Mouse (Mus musculus) large intestine, adult 2 months (tissue): Measurements from ENCODE around the gene Dda1. TPM values are rescaled to one million over a fixed set of nuclear protein-coding genes. Genes with fewer than 3 reads are reported as not detected.

ENCODE experiments used
- DNase-seq: peaks from one replicate; pipeline ENCODE4 v3.0.0-alpha.2; 2012; ENCODE audit warnings: low read depth, low spot score
- WGBS: fragments of 180-500 bp; shearing (Covaris S2); methylation state at CpG from one replicate; pipeline ENCODE4 v1.1.7; 2018; 5-methylcytosine and 5-hydroxymethylcytosine counted together
- polyA plus RNA-seq: library from polyadenylated mRNA; depleted of rRNA; stranded (reverse); fragments of >200 nt; gene quantifications from 2 replicates; pipeline ENCODE4 v1.2.3, GENCODE M21; 2012

Dda1 gene
- polyA plus RNA-seq, 1 experiment, result 80.9 TPM

DNA sequence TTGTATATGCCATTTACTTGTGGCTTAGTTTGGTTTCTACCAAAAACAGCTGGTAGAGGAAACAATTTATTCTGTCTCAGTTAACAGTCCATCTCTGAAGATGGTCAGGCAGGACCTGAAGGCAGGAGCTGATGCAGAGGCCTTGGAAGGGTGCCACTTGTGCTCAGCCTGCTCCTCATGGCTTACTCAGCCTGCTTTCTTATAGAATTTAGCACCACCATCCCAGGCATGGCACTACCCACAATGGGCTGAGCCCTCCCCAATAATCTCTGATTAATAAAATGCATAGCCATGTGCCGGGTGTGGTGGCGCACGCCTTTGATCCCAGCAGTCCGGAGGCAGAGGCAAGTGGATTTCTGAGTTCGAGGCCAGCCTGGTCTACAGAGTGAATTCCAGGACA is 2.8 kb upstream of the Dda1 start:
- WGBS, result 96% methylated on average over 5 of the region's 5 CpGs
- no peak for DNase-seq

- 87% methylated on average over 2 of the region's 2 CpGs for WGBS
- DNase-seq, result no peak
These were observed 1.8 kb upstream of the Dda1 start for GRCm38 (mm10) chr8:71467201-71467600.

DNA sequence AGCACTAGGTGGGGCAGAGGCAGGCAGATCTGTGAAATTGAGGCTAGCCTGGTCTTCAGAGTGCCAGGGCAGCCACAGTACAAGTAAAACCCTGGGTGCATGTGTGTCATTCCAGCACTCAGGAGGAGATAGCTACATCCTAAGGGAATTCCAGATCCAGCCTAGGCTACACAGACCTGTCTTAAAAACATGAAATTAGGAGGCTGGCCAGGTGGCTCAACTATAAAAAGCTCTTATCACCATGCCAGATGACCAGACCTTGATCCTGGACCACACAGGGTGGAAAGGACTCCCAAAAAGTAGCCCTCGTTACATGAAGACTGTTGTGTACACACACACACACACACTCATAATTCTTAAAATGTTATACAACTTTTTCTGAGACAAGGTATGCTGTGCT is 998 bp upstream of the Dda1 start:
- no peak for DNase-seq
- WGBS, result 89% methylated on average over 1 of the region's 1 CpGs

GRCm38 (mm10) chr8:71469411-71469810 is 412 bp downstream of the Dda1 start:
- under 1% methylated on average over 24 of the region's 24 CpGs for WGBS

DNA sequence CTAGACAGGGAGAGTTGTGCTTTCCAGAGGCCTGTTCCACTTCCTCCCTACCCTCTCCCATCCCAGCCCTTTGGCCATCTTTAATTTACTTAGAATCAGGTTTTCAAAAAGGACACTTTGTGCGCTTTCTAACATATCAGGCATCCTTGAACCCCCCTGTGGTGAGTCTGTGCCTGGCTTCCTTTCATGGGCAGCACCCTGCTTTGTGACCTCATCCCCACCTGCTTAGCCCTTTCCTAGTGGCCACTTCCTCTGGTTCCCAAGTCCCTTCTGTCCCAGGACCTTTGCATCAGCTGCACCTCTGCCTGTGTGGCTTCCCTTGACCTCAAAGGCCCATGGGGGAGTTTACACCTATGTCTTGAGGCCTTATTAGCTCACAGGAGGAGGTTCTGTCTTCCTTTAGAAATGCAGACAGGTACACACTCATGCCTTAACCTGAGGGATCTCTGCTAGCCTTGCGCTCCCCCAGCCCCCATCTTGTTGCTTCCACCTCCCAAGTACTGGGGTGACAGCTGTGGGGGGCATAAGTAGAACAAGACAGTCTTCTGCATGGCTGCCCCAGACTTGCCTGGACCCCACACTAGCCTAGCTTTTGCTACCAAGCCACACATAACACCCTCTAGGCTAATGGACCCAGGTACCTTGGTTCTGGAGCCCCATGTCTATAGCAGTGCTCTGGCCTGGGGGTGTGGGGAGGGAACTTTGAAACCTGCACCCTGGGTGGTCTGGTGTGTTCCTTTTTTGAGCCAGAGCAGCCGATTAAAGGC is 1.3 kb downstream of the Dda1 start:
- no peak for DNase-seq
- 82% methylated on average over 3 of the region's 3 CpGs for WGBS

More at GRCm38 (mm10) chr8:71469411-71469810, 412 bp downstream of the Dda1 start:
- DNase-seq, result no peak

GRCm38 (mm10) chr8:71470913-71471255 is 1.9 kb downstream of the Dda1 start:
- DNase-seq, result no peak
- 51% methylated on average over 5 of the region's 5 CpGs for WGBS

- no peak for DNase-seq
- 94% methylated on average over 17 of the region's 17 CpGs for WGBS
These were observed 2.9 kb downstream of the Dda1 start for GRCm38 (mm10) chr8:71471861-71472260.

- WGBS, result 87% methylated on average over 8 of the region's 8 CpGs
- DNase-seq, result no peak
These were observed 3.8 kb downstream of the Dda1 start for GRCm38 (mm10) chr8:71472601-71473386.

DNA sequence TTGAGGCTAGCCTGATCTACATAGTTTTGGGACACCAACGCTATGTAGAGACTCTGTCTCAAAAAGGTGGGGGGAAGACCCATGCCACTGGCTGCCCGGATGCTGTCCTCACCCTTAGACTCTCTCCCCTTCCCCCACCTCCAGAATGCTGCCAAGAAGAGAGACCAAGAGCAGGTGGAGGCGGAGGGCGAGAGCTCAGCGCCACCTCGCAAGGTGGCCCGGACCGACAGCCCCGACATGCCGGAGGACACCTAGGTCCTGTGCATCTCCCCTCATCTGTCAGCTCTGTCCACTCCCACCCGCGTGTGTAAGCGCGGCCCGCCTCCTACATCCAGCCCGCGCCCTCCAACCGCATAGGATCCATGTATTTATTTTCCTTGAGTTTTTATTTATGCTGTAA is 5.3 kb downstream of the Dda1 start:
- WGBS, result 91% methylated on average over 18 of the region's 18 CpGs
- DNase-seq, result no peak

DNA sequence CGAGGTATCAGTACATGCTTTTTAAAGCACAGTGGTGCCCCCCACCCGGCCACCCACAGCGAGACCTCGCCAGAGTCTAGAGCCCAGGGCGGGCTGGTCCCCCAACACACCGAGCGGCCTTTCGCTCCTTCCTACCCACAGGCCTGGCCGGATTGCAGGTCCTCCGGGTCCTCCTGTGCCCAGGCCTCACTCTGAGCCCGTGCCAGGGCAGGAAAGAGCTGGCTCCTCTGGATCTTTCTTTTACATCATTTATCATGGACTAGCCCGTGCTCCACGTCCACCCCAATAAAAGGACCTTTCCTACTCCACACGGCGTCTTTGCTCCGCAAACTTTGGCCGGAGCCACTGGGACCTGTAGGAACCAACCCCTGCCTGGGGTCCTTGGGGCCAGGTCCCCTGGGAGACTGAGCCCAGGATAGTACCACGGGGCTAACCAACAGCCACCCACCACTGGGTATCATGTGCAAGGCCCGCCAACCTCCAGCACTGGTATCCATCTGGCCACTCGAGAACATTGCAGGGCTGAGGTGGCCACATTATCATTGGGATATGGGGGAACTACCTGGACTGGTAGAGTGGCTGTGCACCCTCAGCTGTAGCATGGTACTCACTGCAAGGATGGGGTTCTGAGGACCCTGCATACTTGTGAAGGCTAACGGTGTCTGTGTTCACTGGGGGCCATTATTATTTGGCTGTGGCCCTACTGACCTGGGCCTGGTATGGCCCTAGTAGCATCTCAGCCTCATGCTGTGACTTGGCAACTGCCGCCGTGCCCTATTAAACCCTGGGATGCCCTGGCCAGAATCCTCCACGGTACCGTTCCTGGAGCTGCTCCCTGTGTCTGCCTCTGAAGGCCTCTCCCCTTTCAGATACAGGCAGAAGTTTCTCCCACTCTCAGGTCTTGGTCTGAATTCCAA is 6.0 kb downstream of the Dda1 start:
- WGBS, result 89% methylated on average over 25 of the region's 25 CpGs
- no peak for DNase-seq

DNA sequence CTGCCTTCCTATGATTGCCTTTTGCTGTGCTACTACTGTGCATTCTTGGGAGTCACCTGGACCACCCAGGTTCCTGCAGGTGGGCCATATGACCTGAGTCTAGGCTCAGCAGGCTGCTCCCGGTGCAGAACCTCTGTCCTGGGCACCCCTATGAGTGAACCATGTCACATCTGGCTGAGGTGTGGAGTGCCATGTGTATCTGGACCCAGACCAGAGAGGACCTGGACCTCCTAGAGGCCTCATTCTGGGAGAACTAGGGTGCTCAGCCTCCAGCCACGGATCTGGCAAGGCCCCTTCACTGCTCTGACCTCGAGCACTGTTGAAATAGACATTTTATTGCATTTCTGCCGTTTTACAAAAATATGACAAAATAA is 6.7 kb downstream of the Dda1 start:
- WGBS, result 18% methylated on average over 4 of the region's 4 CpGs

GRCm38 (mm10) chr8:71476099-71476940 is 7.3 kb downstream of the Dda1 start:
- under 1% methylated on average over 118 of the region's 121 CpGs for WGBS
- no peak for DNase-seq

More for the DNA sequence above, 6.7 kb downstream of the Dda1 start:
- no peak for DNase-seq

GRCm38 (mm10) chr8:71477196-71477845 is 8.3 kb downstream of the Dda1 start:
- 59% methylated on average over 14 of the region's 14 CpGs for WGBS
- no peak for DNase-seq

DNA sequence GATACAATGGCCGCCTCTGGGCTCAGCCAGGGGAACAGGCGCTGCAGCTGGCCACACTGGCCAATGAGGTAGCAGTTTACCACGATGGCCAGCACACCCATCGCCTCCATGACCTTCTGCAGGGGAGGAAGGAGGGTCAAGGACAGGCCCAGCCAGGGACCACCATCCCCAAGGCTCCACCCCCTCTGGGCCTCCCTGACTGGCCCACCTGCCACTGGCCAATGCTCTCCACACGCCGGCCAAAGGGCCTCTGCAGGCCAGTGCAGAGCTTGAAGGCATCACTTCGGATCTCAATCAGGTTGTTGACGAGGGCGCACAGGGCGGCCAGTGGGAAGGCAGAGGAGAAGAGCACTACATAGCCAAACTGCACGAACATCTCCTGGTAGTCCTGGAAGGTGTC is 9.9 kb downstream of the Dda1 start:
- DNase-seq, result no peak
- 90% methylated on average over 11 of the region's 11 CpGs for WGBS

DNA sequence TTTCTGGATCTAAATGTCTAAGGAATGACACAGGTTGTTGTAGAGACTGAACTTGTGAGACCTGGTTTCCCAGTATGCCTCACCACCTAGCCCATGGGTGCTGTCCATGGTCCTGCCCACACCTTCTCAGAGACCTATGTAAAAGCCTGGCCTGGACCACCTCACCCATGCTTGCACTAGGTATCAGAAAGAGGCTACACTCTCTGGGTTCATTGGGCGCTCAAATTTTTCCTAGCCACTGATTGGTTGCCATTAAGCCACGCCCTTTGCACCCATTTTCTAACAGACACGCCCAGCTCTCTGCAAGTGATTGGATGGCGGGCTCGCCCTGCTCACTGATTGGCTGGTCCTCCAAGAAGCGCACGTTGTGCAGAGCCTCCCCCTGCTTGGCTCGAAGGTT is 14.9 kb downstream of the Dda1 start:
- no peak for DNase-seq
- WGBS, result 65% methylated on average over 8 of the region's 8 CpGs

- no peak for DNase-seq
- WGBS, result 95% methylated on average over 19 of the region's 19 CpGs
These were observed 15.7 kb downstream of the Dda1 start for GRCm38 (mm10) chr8:71484736-71485135.

DNA sequence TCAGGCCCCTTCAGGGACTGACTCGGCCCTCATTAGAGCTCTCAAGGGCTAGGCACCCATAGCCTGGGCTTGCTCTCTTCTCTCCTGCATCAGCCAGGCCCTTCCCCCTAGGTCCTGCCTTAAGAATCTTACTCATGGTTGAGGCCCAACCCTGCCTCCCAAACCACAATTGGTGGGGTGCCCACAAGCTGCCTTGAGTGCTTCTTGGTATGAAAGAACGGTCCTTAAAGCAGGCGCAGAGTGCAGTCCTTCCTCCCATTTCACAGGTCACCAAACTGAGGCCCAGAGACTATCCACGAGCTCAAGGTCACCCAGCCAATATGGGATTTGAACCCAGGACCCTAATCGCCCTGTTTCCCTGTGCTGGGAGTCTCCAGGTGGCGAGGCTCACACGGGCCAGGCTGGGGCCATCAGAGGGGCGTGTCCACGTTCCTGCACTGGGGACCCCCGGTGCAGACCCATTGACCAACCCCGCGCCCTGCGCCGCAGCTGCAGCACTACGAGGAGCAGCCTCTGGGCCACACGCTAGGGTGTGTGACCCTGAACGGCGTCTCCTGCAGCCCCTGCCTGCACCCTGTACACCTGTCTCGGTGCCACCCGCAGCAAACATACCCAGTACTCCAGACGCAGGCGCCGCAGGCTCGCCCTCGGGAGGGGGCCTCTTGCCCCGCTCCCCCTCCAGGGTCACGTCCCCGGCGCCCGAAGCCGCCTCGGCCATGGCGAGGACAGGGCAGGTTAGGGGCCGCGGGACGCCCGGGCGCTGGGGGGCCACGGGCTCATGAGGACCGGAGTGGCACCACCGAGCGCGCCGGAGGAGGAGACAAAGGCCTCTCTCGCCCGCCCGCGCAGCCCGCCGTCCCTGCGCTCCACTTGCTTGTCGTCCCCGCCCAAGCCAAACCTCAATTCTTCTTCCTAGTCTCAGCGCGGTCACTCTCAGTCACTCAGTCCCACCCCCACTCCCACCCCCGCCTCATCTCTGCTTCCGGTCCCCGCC is 16.4 kb downstream of the Dda1 start, which contains the start of gene Ano8:
Ano8 (minus strand) TSS at position 822 of the 994 bp plus-strand sequence.
- WGBS, result 5% methylated on average over 57 of the region's 58 CpGs
- DNase-seq, result peak; percentile 45

DNA sequence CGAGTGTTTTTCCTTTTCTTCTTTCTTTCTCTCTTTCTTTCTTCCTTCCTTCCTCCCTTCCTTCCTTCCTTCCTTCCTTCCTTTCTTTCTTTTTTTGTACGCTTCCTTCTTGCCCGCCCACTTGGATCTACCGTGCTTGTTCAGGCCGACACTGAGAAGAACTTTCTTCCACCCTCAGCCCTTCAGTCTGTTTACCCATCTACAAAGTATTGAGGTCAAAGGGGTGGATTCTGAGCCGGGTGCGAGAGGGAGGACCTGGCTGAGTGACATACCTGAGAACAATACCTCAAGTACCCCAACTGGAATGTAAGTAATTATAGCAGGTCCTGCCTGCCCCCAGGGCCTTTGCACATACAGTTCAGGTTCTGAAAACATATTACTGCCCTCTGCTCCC is 17.1 kb downstream of the Dda1 start:
- DNase-seq, result no peak
- WGBS, result 4% methylated on average over 7 of the region's 7 CpGs
